Mouse (Mus musculus): Measurements from ENCODE around the gene Cyp51.
"Not testable (repeated sequence)": the region's sequence is repeated elsewhere in the genome, so short reads cannot be mapped to it uniquely, and the experiment has no call there.

The Cyp51 gene

DNA sequence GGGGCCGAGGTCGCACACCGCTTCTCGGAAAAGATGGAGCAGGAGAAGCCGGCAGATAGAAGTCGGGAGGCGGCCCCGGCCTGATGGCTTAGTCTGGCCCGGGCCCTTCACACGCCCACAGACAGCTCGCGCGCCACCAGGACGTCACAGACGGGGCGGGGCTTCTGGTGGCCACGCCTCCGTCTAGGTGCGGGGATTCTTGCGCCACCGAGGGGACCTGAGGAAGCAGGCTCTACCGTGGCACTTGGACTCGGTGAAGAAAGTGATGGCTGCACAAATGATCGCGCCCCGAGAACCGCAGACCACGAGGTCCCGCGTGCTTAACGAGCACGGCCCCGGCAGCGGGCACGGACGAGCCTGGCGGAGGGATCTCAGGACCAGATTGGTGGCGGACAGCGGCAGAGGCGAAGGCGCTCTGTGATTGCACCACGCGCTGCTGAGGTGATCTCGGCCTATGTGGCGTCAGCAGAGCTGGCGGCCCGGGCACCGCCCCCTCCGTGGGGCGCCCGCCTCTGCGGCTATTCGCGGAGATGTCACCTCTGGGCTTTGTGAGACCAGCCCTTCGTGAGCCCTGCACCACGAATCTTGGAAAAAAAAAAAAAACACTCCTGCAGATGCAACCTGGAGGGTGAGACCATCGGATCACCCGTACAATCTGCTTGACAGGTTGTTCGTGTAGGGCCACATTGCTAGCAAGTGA lies at the start of gene Cyp51:
TSS of gene Cyp51 (minus strand) at position 406 of the 700 bp plus-strand sequence.
- peak; percentile 92 to 94 for DNase-seq

DNA sequence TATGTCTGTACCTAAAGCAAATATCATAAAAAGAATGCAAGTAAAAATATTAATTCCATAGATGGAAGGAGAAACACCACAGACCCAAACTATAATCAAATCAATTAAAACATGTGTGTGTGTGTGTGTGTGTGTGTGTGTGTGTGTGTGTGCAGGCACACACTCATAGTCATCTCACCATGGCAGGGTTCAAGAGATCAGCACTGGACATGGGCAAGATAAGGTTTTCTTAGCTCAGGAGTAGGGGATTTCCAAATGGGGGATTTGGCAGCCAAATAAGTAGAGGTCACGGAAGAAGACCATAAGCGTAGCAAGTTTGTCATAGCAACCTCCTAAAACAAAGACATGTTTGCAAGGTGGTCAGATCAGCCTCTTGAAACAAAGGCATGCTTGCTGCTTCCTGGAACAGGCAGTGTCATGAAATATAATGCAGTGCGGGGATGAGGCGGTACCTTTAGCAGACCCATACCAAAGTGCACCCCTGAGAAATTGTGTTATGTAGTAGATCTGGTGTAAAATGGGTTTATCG lies 8.1 kb upstream of the Cyp51 start:
- no peak for DNase-seq

DNA sequence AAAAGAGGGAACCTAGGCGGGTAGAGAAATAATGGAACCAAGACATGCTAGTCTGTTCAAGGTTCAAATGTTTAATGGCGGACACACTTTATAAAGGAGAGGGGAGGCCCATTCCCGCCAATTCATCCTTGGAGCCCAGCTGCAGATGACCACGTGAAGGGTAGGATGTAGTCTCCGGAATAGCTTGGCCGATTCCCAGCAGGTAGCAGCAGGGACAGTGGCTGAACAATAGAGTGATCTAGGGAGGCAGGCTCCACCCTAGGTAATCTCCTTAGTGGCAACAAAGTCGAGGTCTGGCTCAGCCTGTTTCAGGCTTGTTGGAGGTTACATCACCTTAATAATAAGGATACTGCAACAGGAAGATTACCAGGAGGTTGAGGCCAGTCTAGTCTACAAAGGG lies 2.5 kb upstream of the Cyp51 start:
- not testable (repeated sequence) for DNase-seq

DNA sequence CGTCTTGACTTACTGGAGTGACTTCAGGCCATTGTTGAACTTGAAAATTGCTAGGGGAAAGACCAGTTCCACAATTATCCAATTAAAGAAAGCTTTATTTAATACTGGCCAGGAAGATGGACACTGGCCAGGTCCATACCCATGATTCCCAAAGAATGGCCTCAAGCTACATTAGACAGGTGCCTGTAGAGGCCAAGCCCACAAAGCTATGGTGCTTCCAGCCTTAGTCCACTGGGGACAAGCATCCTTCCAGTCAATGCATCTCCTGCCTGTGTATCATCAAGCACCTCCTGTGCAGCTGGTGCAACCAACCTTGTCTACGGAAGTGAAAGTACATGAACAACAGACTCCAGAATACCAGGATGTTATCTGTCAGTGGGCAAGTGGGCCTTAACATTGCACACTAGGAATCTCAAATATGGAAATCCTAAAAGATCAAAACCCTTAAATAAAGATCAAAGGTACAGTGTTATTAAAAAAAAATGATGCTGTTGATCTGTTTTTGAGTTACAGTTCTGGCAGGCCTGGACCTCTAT lies 1.2 kb upstream of the Cyp51 start:
- no peak for DNase-seq

DNA sequence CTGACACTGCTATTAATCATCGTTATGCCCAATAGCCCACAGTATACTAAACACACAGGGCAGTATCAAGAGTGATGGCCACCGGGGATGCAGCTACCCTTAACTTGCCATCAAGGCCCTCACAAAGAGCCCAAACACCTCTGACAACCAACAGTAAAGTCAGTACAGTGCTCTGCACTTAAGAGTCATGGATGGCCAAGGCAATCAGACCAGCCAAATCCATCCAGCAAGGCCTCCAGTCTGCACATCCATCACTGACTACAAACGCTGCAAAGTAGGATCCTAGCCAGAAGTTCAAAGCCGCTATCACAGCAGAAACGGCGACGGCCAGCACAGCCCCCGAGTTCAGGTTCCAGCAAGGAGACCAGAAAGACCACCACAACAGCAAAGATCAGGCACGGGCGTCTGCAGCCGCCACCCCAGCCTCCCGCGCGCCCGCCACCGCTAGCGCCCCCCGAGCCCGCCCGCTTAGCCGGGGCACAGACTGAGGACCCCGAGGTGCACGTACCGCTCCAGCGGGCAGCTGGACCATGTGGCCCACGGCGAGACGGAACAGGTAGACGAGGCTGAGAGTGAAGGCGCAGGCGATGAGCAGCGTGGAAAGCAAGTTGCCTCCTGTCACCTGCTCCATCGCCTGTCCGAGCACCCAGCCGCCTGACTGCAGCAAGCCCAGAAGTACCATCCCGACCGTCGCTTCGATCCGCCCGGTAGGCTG lies 763 bp downstream of the Cyp51 start:
- DNase-seq = no peak

DNA sequence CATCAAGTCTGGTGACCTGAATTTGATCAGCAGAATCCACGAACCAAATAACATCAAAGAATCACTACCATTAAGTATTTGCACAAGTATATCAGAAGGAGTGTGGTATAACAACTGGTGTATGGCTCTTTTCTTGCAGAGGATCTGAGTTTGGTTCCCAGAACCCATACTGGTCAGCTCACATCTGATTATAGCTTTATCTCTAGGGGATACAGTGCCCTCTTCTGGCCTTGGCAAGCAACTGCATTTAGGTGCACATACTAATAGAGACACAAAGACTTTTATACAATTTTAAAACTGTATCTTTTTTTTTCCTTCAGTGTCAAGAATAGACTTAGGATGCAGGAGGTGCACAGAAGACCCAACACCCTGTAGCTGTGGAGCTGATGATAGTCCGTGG lies 2.8 kb downstream of the Cyp51 start:
- peak; percentile 17 to 21 for DNase-seq

DNA sequence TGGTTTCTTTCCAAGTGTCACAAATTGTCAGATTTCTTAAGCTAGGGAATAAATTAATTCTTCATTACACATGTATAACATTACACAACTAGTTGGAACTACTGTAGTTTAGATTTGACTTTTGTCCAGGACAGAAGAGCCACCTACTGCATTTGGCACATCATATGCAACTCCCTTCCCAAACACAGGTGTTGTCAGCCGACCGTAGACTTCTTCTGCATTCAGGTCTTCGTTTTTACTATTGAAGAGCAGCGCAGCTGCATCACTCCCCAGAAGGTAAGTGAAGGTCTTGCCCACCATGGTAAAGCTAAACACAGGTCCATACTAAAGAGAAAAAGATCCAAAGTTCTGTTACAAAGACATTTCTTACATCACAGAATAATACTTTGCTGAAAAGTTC lies 3.5 kb downstream of the Cyp51 start:
- no peak for DNase-seq

DNA sequence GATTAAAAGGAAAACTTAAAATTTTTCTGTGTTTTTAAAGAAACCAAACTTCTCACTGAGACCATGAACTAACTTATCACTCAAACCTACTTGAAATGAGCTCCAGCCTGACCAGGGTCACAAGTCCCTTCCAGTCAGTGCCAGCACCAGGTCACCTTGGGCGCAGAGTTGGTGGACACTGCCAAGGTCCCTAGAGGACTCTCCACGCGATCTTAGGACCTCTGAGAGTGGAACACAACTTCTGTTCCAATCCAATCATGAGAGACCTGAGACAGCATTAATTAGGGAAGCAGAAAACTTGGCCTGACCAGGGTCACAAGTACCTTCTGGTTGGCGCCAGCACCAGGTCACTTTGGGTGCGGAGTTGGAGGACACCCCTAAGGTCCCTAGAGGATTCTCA lies 10.1 kb downstream of the Cyp51 start:
- DNase-seq = no peak

DNA sequence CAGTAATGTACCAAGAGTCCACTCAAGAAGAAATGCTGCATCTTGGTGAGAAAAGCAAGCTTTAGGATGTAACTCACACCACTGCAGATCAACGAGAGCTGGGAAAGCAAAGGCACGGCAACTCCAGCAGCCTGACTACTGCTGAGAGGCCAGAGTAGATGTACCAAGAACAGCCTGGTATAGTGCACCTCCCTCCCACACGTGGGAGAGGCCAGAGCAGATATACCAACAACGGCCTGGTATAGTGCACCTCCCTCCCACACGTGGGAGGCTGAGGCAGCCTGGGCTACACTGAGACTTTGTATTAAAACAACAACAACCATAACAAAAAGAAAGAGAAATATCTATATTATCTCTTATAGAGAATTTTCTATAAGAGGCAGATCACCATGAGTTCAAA lies 16.4 kb downstream of the Cyp51 start:
- no peak for DNase-seq

DNA sequence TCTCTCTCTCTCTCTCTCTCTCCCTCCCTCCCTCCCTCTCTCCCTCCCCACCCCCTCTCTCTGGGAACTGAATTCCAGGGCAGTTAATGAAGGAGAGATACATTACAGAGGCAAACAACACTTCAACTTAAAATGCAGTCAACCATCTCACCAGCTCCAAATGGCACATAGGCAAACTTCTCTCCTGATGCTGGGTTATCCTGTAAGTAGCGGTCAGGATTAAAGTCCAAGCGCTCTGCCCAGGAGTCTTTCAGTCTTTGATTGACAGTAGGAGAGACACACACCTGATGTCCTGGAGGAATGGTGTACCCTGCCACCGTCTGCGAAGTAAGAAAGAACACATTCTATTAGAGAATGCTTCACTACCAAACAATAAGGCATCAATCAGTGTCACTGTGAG lies 18.2 kb downstream of the Cyp51 start:
- DNase-seq = no peak

DNA sequence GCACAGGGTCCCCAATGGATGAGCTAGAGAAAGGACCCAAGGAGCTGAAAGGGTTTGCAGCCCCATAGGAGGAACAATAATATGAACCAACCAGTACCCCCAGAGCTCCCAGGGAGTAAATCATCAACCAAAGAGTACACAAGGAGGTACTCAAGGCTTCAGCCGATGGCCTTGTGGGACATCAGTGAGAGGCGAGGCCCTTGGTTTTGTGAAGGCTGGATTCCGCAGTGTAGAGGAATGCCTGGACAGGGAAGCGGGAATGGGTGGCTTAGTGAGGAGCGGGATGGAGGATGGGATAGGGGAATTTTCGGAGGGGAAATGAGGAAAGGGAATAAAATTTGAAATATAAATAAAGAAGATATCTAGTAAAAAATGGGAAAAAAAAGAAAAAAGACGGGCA lies 19.6 kb downstream of the Cyp51 start:
- DNase-seq = no peak

DNA sequence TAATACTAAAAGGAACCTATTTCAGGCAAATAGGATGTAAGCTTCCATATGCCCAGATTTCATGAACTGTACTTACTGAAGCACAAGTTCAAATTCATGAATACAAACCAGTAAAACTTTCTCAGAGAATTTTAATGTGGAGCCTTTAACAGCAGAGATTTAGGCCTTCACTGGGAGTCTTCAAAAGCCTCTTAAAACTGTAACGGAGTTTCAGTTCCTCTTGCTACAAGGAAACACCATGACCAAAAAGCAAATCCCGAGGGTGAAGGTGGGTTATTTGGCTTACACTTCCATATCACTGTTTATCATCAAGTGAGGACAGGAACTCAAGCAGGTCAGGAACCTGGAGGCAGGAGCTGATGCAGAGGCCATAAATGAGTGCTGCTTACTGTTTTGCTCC lies 23.0 kb downstream of the Cyp51 start:
- DNase-seq = peak; percentile 35 to 43

DNA sequence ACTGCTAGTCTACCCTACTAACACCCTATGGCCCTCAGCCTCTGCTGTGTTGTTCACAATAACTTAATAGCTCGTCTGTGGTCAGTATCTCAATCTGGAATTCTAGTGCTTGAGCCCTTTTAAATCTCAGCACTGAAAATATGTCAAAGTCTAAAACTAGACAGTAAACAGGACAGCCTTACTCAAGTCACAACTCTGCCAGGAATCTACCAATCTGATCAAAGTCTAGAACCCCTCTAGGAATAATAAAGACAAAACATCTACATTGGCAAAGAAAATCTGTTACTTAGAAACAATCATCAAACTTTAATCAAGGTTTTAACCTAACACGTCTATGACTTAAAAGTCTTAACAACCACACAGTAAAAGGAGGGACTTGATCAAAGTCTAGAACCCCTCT lies 23.7 kb downstream of the Cyp51 start:
- DNase-seq = no peak

DNA sequence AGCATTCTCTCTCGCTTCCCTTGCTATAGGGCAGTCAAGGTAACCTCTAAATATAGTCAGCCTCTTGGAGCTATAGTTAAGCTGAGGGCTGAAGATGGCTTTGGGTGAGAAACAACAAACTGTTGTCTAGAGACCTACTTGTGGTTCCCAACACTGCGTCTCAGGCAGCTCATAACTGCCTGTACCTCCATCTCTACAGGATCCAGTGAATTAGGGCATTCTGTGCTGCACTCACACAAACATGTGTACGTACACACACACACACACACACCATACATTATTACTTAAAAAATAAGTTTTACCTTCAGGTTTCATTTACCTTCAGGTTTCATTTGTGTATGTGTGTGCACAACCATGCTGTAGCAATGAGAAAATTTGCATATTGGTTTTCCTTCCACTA lies 25.5 kb downstream of the Cyp51 start:
- no peak for DNase-seq

DNA sequence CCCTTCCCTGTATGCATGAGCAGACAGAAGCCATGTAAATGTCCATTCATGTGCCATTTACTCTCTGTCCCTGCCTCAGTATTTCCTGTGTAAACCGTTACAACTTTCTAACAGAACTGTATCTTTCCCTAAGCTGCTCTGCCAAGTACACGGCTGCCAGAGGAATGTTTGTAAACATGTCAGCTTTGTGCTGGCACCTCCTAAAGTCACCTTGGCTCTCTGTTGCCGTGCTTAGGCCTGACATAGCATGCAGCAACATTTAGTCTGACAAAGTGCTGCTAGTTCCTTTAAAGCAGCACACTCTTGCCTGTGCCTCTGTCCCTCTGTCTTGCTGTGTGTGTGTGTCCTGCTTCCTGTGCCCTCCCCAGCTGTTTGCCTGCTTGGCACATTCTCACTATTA lies 37.3 kb downstream of the Cyp51 start:
- DNase-seq = no peak

DNA sequence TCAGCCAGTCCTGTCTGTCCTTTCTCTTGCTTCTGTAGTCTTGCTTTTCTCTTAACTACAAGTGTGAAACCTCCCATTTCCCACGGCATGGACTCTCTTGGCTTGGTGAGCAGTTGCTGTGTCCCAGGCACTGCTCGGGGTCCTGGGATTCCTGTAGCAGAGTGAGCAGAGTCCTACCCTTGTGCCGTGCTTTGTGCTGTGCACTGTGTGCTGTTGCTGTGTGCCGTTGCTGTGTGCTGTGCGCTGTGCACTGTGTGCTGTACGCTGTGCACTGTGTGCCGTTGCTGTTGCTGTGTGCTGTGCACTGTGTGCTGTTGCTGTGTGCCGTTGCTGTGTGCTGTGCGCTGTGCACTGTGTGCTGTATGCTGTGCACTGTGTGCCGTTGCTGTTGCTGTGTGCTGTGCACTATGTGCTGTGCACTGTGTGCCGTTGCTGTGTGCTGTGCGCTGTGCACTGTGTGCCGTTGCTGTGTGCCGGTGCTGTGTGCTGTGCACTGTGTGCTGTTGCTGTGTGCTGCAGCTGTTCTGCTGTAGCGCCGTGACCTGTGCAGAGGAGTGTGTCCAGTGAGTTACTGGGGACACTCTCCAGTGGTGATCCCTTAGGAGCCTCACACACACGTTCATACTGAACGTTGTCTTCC lies 38.0 kb downstream of the Cyp51 start:
- no peak for DNase-seq

DNA sequence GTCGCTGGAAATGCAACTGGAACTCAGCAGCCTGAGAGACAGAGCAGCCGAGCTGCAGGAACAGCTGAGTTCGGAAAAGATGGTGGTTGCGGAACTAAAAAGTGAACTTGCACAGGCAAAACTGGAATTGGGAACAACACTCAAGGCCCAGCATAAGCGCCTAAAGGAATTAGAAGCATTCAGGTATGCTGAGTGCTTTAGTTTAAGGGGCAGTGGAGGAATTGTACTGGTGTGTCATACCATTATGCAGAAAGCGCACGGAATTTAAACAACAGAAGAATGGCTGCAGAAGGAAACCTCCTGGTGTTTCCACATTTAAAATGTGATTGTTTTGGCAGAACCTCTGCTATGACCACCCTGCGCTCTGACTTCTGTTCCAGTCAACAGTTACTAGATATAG lies 44.2 kb downstream of the Cyp51 start:
- no peak for DNase-seq

DNA sequence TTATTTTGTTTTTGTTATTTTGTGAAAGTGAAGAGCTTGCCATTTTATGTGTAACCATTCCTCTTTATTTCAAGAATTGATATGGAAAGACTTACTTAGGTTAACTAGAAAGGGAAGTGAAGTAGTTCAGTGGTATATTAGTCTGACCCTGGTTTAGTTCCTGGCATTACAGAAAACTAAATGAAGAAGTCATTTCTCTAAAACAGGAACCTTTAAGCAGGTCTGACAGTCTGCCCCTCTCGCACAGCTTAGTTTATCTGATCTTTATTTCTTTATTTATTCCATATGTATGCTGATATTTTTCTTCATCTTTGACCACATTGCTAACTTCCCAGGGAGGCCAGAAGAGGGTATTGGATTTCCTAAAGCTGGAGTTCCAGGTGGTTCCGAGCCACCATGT lies 63.6 kb downstream of the Cyp51 start:
- DNase-seq = no peak

DNA sequence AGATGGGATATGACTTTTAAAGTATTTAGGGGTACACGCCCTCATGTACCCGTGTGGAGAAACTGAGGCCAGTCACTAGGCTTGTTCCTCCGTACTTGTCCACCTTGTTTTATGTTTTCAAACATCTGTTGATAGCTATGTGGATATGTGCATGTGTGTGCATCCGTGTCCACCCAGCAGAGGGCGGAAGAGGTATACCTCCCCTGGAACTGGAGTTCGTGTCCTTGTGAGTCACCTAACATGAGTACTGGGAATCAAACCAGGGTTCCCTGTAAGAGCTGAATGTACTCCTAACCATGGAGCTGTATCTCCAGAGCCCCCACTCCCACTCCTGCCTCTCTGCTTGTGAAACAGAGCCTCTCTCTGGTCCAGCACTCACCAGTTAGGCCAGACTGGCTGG lies 64.2 kb downstream of the Cyp51 start:
- peak; percentile 23 to 35 for DNase-seq

DNA sequence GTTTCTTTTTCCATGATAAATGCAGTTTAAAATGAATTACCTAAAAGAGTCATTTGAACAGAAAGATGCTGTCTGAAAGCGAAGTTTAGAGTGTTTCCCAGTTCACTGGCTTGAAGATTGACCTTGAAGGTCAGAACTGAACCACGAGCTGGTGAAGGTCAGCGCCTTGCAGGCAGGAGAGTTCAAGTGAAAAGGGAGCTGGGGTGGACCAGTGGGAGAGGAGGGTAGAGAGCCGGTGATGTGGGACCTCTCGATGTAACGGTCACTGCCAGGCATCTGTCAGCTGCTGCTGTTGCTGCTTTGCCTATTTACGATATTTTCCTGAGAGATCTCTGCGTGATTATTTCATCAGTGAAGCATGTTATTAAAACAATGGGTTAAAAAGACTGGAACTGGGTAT lies 65.2 kb downstream of the Cyp51 start:
- DNase-seq = no peak

DNA sequence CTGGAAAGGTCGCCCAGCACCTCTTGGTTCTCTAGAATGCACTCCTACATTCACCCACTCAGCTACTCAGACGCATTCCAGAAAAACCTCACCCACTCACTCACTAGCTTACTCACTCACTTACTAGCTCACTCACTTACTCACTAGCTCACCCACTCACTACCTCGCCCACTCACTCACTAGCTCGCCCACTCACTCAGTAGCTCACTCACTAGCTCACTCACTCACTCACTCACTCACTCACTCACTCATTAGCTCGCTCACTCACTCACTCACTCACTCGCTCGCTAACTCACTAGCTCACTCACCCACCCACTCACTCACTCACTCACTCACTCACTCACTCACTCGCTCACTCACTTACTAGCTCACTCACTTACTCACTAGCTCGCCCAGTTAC lies 67.9 kb downstream of the Cyp51 start:
- no peak for DNase-seq

DNA sequence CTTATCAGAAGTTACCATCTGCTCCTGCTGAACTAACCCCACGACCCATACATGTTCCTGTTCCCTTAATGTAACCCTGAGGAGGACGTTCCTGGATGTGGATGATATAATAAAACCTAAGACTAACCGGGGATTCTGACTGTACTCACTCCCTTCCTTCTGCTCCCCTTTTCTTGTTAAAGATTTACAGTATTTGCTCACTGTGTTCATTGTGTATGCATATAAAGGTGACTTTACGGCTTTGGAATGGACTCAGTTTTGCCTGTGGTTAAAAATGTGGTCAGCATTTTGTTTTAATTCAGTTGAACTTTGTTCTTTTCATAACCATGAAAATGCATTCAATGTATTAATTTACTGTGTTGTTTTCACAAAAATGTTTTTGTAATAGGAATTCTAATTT lies 72.7 kb downstream of the Cyp51 start:
- no peak for DNase-seq
